Mouse (Mus musculus): ENCODE data around the gene Dhrs7b.
"Not testable (repeated sequence)": the region's sequence is repeated elsewhere in the genome, so short reads cannot be mapped to it uniquely, and the experiment has no call there.

The Dhrs7b gene

DNA sequence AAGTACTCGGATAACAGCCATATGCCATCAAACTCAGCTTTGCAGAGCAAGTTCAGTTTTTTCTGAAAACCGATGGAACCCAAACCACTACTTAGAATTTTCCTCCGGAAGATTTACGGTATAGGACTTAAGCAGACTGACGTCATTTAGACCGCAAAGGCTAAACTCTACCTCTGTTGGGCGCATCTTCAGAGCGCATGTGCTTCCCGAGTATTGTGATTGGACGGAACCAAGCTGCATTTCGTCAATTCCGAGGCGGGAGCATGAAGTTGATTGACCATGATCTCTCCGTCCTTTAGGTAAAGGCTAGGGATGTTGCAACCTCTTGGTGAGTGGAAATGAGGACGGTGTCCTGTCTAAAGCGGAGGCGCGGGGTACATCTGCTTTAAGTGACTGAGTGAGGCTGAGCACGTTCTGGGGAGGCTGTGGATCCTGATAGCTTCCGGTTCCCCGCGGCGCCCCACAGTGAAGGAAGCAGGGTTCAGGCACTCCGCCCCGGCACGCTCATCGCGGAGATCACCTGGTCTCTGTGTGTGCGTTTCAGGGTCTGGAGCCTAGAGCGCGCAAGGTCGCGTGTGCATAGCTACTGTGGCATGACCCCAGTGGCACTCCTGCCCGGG, at the start of gene Dhrs7b:
Dhrs7b (plus strand) TSS at position 199 of the 620 bp plus-strand sequence.
- DNase-seq: peak; percentile 85

- no peak for DNase-seq
These were observed 46.1 kb upstream of the Dhrs7b start for GRCm38 (mm10) chr11:60784179-60784922.

GRCm38 (mm10) chr11:60787595-60787994, 42.8 kb upstream of the Dhrs7b start:
- DNase-seq: no peak

- no peak for DNase-seq
These were observed 40.0 kb upstream of the Dhrs7b start for GRCm38 (mm10) chr11:60790472-60790871.

DNA sequence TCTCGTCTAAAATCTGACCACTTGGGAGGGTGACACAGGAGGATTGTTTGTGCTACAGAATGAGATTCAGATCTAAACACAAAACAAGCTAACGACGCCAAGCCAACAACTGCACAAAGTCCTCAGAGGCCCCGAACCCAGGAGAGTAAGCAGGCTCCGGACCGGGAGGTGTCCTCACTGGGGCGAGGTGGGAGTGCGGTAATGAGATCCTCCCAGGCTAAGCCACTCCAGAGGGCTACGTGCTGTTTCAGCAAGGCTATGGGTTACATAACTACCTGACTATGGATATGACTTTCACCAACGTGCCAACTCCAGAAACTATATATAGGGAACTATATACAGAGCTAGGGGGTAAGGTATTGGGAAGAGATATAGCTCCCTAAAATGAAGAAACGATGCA, 34.1 kb upstream of the Dhrs7b start:
- no peak for DNase-seq

- no peak for DNase-seq
These were observed 30.5 kb upstream of the Dhrs7b start for GRCm38 (mm10) chr11:60799977-60800376.

DNA sequence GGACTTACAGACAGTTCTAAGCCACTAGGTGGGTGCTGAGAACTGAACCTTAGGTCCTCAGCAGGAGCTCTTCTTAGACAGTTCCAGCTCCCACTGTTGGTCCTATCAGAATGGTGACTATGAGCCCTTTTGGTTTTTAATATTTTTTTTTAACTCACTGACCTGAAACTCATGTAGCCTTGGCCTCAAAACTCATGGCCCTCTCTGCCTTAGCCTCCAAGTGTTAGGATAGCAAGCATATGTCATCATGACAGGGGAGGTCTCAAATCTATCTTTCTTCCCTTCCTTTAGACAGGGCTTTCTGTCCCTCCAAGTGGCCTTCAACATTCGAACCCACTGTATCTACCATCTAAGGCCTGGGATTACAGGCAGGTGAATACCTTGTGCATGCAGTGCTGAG, 29.5 kb upstream of the Dhrs7b start:
- no peak for DNase-seq

GRCm38 (mm10) chr11:60808286-60809070, 22.0 kb upstream of the Dhrs7b start:
- DNase-seq: no peak

- no peak for DNase-seq
These were observed 20.9 kb upstream of the Dhrs7b start for GRCm38 (mm10) chr11:60809546-60809945.

- DNase-seq: no peak
These were observed 20.1 kb upstream of the Dhrs7b start for GRCm38 (mm10) chr11:60810046-60810965.

- peak; percentile 97 for DNase-seq
These were observed 19.4 kb upstream of the Dhrs7b start for GRCm38 (mm10) chr11:60811054-60811460.

DNA sequence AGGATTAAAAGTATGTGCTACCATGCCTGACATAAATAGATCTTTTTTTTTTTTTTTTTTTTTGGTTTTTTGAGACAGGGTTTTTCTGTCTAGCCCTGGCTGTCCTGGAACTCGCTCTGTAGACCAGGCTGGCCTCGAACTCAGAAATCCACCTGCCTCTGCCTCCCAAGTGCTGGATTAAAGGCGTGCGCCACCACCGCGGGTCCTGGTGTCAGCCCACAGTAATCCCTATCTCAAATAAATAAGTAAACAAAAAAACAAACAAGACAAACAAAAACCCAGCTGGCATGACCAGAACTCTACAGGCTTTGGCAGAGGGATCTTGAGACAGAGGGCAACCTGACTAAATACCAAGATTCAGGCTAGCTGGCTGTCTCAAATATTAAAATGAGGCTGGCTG, 18.8 kb upstream of the Dhrs7b start, which contains the start of gene Shmt1:
Shmt1 (minus strand) TSS at position 101 of the 400 bp plus-strand sequence.
- not testable (repeated sequence) for DNase-seq

DNA sequence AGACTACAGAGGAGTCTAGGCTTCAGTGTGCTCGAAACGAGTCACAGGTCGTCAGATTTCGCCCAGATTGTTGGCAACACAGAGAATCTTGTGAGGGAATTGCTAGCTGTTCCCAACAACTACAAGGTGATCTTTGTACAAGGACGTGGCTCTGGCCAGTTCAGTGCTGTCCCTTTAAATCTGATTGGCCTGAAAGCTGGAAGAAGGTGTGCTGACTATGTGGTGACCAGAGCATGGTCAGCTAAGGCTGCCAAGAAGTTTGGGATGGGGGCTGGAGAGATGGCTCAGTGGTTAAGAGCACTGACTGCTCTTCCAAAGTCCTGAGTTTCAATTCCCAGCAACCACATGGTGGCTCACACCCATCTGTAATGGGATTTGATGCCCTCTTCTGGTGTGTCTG, 14.0 kb upstream of the Dhrs7b start:
- DNase-seq: no peak

DNA sequence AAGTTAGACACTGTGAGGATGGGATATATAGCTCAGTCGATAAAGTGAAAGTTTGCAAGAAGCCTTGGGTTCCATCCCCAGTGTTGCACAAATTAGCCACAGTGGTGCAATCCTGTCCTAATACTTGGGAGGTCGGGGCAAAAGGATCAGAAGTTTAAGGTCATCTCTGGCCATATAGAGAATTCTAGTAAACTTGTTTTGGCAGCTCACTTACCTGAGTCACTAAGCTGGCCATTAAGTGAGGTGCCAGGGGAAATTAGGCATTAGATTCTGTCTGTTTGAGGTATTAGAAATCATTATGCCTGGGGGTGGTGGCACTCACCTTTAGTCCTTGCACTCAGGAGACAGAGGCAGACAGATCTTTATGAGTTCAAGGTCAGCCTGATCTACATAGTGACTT, 6.7 kb upstream of the Dhrs7b start:
- DNase-seq: no peak

DNA sequence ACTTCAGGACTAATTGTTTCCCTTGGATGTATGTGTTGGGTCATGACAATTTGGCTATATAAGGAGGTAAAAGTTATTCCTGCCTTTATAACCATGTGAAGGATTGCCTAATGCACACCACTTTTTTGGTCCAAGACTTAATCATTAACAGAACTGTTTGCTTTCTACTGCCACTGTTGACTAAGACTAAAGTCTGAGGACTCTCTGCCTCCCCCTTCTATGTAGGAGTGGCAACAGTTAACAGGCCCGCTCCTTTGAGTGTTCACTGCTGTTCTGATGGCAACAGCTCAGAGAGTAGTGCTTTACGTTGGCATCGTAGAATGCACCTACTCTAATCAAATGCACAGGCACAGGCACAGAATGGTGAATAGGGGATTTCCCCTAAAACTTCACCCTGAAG, 5.2 kb upstream of the Dhrs7b start:
- DNase-seq: no peak

GRCm38 (mm10) chr11:60826700-60827099, 3.7 kb upstream of the Dhrs7b start:
- DNase-seq: no peak

- no peak for DNase-seq
These were observed 3.0 kb upstream of the Dhrs7b start for GRCm38 (mm10) chr11:60827241-60827945.

GRCm38 (mm10) chr11:60828903-60829302, 1.5 kb upstream of the Dhrs7b start:
- DNase-seq: no peak

DNA sequence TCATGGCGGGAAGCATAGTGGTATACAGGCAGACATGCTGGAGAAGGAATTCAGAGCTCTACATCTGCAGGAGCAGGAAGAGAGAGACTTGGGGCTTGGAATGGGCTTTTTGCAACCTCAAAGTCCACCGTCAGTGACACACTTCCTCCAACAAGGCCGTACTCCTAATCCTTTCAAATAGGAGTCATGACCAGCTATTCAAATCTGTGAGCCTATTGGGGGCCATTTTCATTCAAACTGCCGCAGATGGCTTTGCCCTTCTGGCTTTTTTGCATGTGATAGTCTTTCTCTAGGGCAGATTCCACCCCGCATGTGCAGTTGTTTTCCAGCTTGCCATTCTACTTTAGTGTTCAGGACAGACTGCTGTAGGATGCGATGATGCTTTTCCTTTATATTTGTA, 6.5 kb downstream of the Dhrs7b start:
- no peak for DNase-seq

DNA sequence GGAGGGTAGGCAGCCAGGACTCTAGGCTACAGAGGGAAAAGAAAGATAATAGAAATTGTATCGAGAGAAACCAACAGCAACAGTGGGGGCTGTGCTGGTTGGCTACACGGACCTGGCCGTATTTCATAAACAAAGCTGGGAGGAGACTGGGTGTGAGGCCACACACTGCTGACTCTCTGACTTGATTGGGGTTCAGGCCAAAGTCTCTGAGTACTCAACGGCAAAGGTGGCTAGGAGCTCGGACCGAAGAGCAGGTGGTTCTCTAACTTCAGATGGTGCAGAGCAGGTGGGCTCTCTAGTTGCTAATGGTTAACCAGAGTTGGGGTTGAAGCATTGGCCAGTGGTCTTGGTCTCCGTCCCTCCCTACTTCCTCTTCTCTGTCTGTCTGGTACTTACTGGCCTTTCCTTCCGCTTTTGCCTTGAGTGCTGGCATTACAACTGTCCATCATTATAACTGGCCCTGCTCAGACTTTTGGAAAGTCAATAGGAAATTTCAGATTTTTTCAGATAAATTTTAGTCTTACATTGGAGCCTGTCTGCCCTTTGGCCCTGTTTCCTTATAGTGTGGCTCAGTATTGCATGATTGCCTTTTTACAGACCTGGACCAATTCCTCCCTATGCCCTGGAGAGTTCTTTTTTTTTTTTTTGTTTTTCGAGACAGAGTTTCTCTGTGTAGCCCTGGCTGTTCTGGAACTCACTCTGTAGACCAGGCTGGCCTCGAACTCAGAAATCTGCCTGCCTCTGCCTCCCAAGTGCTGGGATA, 7.4 kb downstream of the Dhrs7b start:
- DNase-seq: no peak
